Mouse (Mus musculus): Measurements from ENCODE around the gene Gm10439. TPM values are rescaled to one million over a fixed set of nuclear protein-coding genes. Genes with fewer than 3 reads are reported as not detected.

Gm10439 gene
- total RNA-seq (2023), result not detected

DNA sequence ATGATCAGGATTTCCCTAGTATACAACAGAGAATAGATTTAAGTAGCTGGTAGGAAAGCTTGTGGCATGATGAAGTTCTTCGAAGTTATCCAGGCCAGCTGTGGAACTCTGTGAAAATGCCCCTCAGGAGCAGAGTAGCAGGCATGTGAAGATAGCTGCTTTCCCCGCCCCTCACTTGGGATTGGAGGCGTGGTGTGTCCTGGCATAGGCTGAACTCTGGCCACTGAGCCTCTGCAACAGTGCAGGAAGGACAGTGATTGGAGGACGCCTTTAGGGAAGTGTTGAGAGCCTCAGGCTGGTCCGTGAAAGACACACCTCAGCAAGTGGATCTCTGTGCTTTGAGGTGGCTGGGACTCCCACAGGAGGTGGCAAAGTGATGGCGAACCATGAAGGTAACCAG, at the start of gene Gm10439:
TSS of gene Gm10439 (plus strand) at position 301 of the 400 bp plus-strand sequence.

Other genes starting within 250 kb of the Gm10439 start
- gene Gm15085, start 147.0 kb upstream of the Gm10439 start, total RNA-seq (2023), result not detected
- not detected for gene Gm15097, start 189.9 kb downstream of the Gm10439 start, total RNA-seq (2023)

All from neutrophil, adult 83 days (primary cell).